Mouse (Mus musculus): Measurements from ENCODE around the gene Bfar.

GRCm38 (mm10) chr16:13669282-13669681 is 2.4 kb upstream of the Bfar start:
- TF ChIP-seq CTCF (IDR thresholded peaks at IDR 0.05; ENCODE audit: control insufficient read depth, insufficient read depth, low read length), result no peak
- no peak for TF ChIP-seq POLR2A (IDR thresholded peaks at IDR 0.05; ENCODE audit: borderline replicate concordance, control insufficient read depth, low read depth, low read length)

Measured in bone marrow, adult 2 months (tissue).